Mouse (Mus musculus) liver, adult 2 months (tissue): ENCODE data around the gene Olfr507. TPM values are rescaled to one million over a fixed set of nuclear protein-coding genes. Genes with fewer than 3 reads are reported as not detected.

Experiments used
- DNase-seq: peaks from one replicate; pipeline ENCODE4 v3.0.0-alpha.2; 2011; ENCODE audit warnings: low read depth, low spot score; ENCODE audit errors: extremely low read depth
- H3K27ac ChIP-seq: fragments of 200-500 bp; replicated peaks from 2 replicates; pipeline ENCODE4 v1.5.1; 2012; ENCODE audit warnings: low read depth, mild to moderate bottlenecking, control low read depth, inconsistent platforms, low read length; ENCODE audit not compliant: insufficient read depth
- H3K27me3 ChIP-seq: fragments of 200-500 bp; 2 replicates; pipeline ENCODE4 v1.6.1; 2012; ENCODE audit warnings: mild to moderate bottlenecking, moderate library complexity, low read length, inconsistent platforms; ENCODE audit not compliant: control insufficient read depth, insufficient read depth
- H3K36me3 ChIP-seq: fragments of 200-500 bp; 2 replicates; pipeline ENCODE4 v1.6.1; 2012; ENCODE audit warnings: low read length, inconsistent platforms; ENCODE audit not compliant: control insufficient read depth, insufficient read depth
- H3K4me1 ChIP-seq: fragments of 200-500 bp; 2 replicates; pipeline ENCODE4 v1.6.1; 2011; ENCODE audit warnings: low read length; ENCODE audit not compliant: control insufficient read depth, insufficient read depth
- H3K4me3 ChIP-seq: fragments of 200-500 bp; 2 replicates; pipeline ENCODE4 v1.5.1; 2011; ENCODE audit warnings: low read depth, mild to moderate bottlenecking, control low read depth, low read length, moderate library complexity; ENCODE audit not compliant: insufficient read depth
- H3K79me2 ChIP-seq: fragments of 200-500 bp; 2 replicates; pipeline ENCODE4 v1.6.1; 2012; ENCODE audit warnings: inconsistent platforms, mild to moderate bottlenecking, low read length, moderate library complexity; ENCODE audit not compliant: control insufficient read depth, insufficient read depth
- H3K9ac ChIP-seq: fragments of 200-500 bp; 2 replicates; pipeline ENCODE4 v1.6.1; 2012; ENCODE audit warnings: low read depth, mild to moderate bottlenecking, control low read depth, inconsistent platforms, low read length
- CTCF ChIP-seq: fragments of 200-500 bp; IDR thresholded peaks from 2 replicates; pipeline ENCODE4 v1.5.1; 2011; ENCODE audit warnings: low read depth, low read length, control low read depth
- POLR2A ChIP-seq: fragments of 200-500 bp; IDR thresholded peaks from 2 replicates; pipeline ENCODE4 v1.6.1; 2011; ENCODE audit warnings: low read length, control low read depth; ENCODE audit not compliant: insufficient read depth; ENCODE audit errors: extremely low read depth
- WGBS: fragments of 180-500 bp; shearing (Covaris S2); methylation state at CpG from one replicate; pipeline ENCODE4 v1.1.7; 2018; 5-methylcytosine and 5-hydroxymethylcytosine counted together
- polyA plus RNA-seq: library from polyadenylated mRNA; depleted of rRNA; stranded (reverse); fragments of >200 nt; gene quantifications from 2 replicates; pipeline ENCODE4 v1.2.3, GENCODE M21; 2012; rRNA removed
- total RNA-seq: library from RNA; depleted of rRNA; stranded (reverse); fragments of >200 nt; gene quantifications from 2 replicates; pipeline ENCODE4 v1.2.3, GENCODE M21; 2014; rRNA removed

Gene Olfr507
- total and polyA plus RNA-seq, 2 experiments, result not detected

- H3K27me3 ChIP-seq, result no peaks in the 10 kb centered on the region
- DNase-seq, result no peak
- H3K4me3 ChIP-seq, result no peak within 1 kb of the TSS
- TF ChIP-seq POLR2A (no peak), CTCF (no peak)
- H3K9ac ChIP-seq, result no peak within 1 kb of the TSS
- no peaks in the 10 kb centered on the region for H3K36me3 ChIP-seq
- H3K4me1 ChIP-seq, result no peaks in the 10 kb centered on the region
- no peaks in the 10 kb centered on the region for H3K79me2 ChIP-seq
- 66% methylated on average over 3 of the region's 3 CpGs for WGBS
- no peak within 1 kb of the TSS for H3K27ac ChIP-seq
Measured at GRCm38 (mm10) chr7:108629694-108630093, 8.1 kb downstream of the Olfr507 start, which contains the start of gene Olfr508. TSS of gene Olfr508 (plus strand) at chr7:108629994.

GRCm38 (mm10) chr7:108651806-108652205, 30.2 kb downstream of the Olfr507 start, which contains the start of gene Olfr509:
TSS of gene Olfr509 (minus strand) at chr7:108651906.
- no peak within 1 kb of the TSS for H3K4me3 ChIP-seq
- no peak for DNase-seq
- H3K79me2 ChIP-seq, result no peaks in the 10 kb centered on the region
- TF ChIP-seq CTCF (no peak), POLR2A (no peak)
- H3K4me1 ChIP-seq, result no peaks in the 10 kb centered on the region
- H3K36me3 ChIP-seq, result no peaks in the 10 kb centered on the region
- H3K9ac ChIP-seq, result no peak within 1 kb of the TSS
- H3K27ac ChIP-seq, result no peak within 1 kb of the TSS
- H3K27me3 ChIP-seq, result no peaks in the 10 kb centered on the region

GRCm38 (mm10) chr7:108662419-108662818, 40.8 kb downstream of the Olfr507 start:
- H3K27ac ChIP-seq, result no peak overlapping the region
- H3K36me3 ChIP-seq, result no peaks in the 10 kb centered on the region
- H3K9ac ChIP-seq, result no peak overlapping the region
- no peak for DNase-seq
- H3K4me1 ChIP-seq, result no peaks in the 10 kb centered on the region
- WGBS, result 73% methylated on average over 3 of the region's 3 CpGs
- TF ChIP-seq POLR2A, result no peak
- TF ChIP-seq CTCF, result no peak
- no peak overlapping the region for H3K4me3 ChIP-seq
- H3K79me2 ChIP-seq, result no peaks in the 10 kb centered on the region
- no peaks in the 10 kb centered on the region for H3K27me3 ChIP-seq

- no peaks in the 10 kb centered on the region for H3K79me2 ChIP-seq
- DNase-seq, result no peak
- no peaks in the 10 kb centered on the region for H3K27me3 ChIP-seq
- H3K27ac ChIP-seq, result no peak within 1 kb of the TSS
- no peaks in the 10 kb centered on the region for H3K4me1 ChIP-seq
- no peaks in the 10 kb centered on the region for H3K36me3 ChIP-seq
- H3K4me3 ChIP-seq, result no peak within 1 kb of the TSS
- WGBS, result 89% methylated on average over 1 of the region's 1 CpGs
- no peak for TF ChIP-seq POLR2A
- TF ChIP-seq CTCF, result no peak
- H3K9ac ChIP-seq, result no peak within 1 kb of the TSS
Measured at GRCm38 (mm10) chr7:108666118-108666517, 44.5 kb downstream of the Olfr507 start, which contains the start of gene Olfr510. TSS of gene Olfr510 (plus strand) at chr7:108666418.

GRCm38 (mm10) chr7:108671058-108671457, 49.4 kb downstream of the Olfr507 start:
- no peak for DNase-seq
- WGBS, result 52% methylated on average over 1 of the region's 1 CpGs
- no peaks in the 10 kb centered on the region for H3K79me2 ChIP-seq
- H3K36me3 ChIP-seq, result no peaks in the 10 kb centered on the region
- H3K27ac ChIP-seq, result no peak overlapping the region
- H3K27me3 ChIP-seq, result no peaks in the 10 kb centered on the region
- no peaks in the 10 kb centered on the region for H3K4me1 ChIP-seq
- H3K9ac ChIP-seq, result no peak overlapping the region
- H3K4me3 ChIP-seq, result no peak overlapping the region
- TF ChIP-seq CTCF (no peak), POLR2A (no peak)

Other genes with a start within 250 kb of the Olfr507 start
- gene Olfr495, start 228.6 kb upstream of the Olfr507 start, total RNA-seq, result not detected in 2 replicates
- gene Olfr495, start 228.6 kb upstream of the Olfr507 start, polyA plus RNA-seq, result not detected in 2 replicates
- not detected in 2 replicates for gene Olfr497, start 201.4 kb upstream of the Olfr507 start, total RNA-seq
- not detected in 2 replicates for gene Olfr497, start 201.4 kb upstream of the Olfr507 start, polyA plus RNA-seq
- gene Olfr498, start 156.5 kb upstream of the Olfr507 start, total RNA-seq, result not detected in 2 replicates
- gene Olfr498, start 156.5 kb upstream of the Olfr507 start, polyA plus RNA-seq, result not detected in 2 replicates
- gene Olfr502, start 96.7 kb upstream of the Olfr507 start, total RNA-seq, result not detected in 2 replicates
- not detected in 2 replicates for gene Olfr502, start 96.7 kb upstream of the Olfr507 start, polyA plus RNA-seq
- gene Olfr503, start 77.3 kb upstream of the Olfr507 start, total RNA-seq, result not detected in 2 replicates
- not detected in 2 replicates for gene Olfr503, start 77.3 kb upstream of the Olfr507 start, polyA plus RNA-seq
- not detected in 2 replicates for gene Olfr504, start 56.0 kb upstream of the Olfr507 start, total RNA-seq
- gene Olfr504, start 56.0 kb upstream of the Olfr507 start, polyA plus RNA-seq, result not detected in 2 replicates
- gene Olfr506, start 11.0 kb upstream of the Olfr507 start, total RNA-seq, result not detected in 2 replicates
- gene Olfr506, start 11.0 kb upstream of the Olfr507 start, polyA plus RNA-seq, result not detected in 2 replicates
- gene Olfr508, start 8.2 kb downstream of the Olfr507 start, total RNA-seq, result not detected in 2 replicates
- gene Olfr508, start 8.2 kb downstream of the Olfr507 start, polyA plus RNA-seq, result not detected in 2 replicates
- not detected in 2 replicates for gene Olfr509, start 30.1 kb downstream of the Olfr507 start, total RNA-seq
- gene Olfr509, start 30.1 kb downstream of the Olfr507 start, polyA plus RNA-seq, result not detected in 2 replicates
- not detected in 2 replicates for gene Olfr510, start 44.6 kb downstream of the Olfr507 start, total RNA-seq
- not detected in 2 replicates for gene Olfr510, start 44.6 kb downstream of the Olfr507 start, polyA plus RNA-seq
- gene Olfr512, start 91.5 kb downstream of the Olfr507 start, total RNA-seq, result not detected in 2 replicates
- not detected in 2 replicates for gene Olfr512, start 91.5 kb downstream of the Olfr507 start, polyA plus RNA-seq
- not detected in 2 replicates for gene Olfr513, start 129.2 kb downstream of the Olfr507 start, total RNA-seq
- not detected in 2 replicates for gene Olfr513, start 129.2 kb downstream of the Olfr507 start, polyA plus RNA-seq
- gene Olfr514, start 204.2 kb downstream of the Olfr507 start, total RNA-seq, result not detected in 2 replicates
- not detected in 2 replicates for gene Olfr514, start 204.2 kb downstream of the Olfr507 start, polyA plus RNA-seq
- not detected in 2 replicates for gene Olfr516, start 228.7 kb downstream of the Olfr507 start, total RNA-seq
- not detected in 2 replicates for gene Olfr516, start 228.7 kb downstream of the Olfr507 start, polyA plus RNA-seq